Mouse (Mus musculus) kidney, adult 9 months (tissue): ENCODE data around the gene Tmprss6.

Experiments
- DNase-seq: peaks from one replicate; pipeline ENCODE4 v3.0.0; 2022

Tmprss6 gene

GRCm38 (mm10) chr15:78413083-78413718 is 55.2 kb downstream of the Tmprss6 start:
- no peak for DNase-seq

GRCm38 (mm10) chr15:78409570-78410052 is 58.8 kb downstream of the Tmprss6 start:
- peak; percentile 83 for DNase-seq

GRCm38 (mm10) chr15:78406293-78406934 is 62.0 kb downstream of the Tmprss6 start, which contains the start of gene Mpst:
Mpst (plus strand) TSS chr15:78406416.
- DNase-seq, result peak; percentile 95

- DNase-seq, result peak; percentile 99
Observed at GRCm38 (mm10) chr15:78405517-78406211, 62.8 kb downstream of the Tmprss6 start, which contains the start of gene Tst. Tst (minus strand) TSS chr15:78405907.

- no peak for DNase-seq
Observed at GRCm38 (mm10) chr15:78405098-78405497, 63.3 kb downstream of the Tmprss6 start.

- DNase-seq, result peak; percentile 90
Observed at GRCm38 (mm10) chr15:78403896-78404295, 64.5 kb downstream of the Tmprss6 start.

GRCm38 (mm10) chr15:78403301-78403741 is 65.1 kb downstream of the Tmprss6 start:
- DNase-seq, result peak; percentile 93

GRCm38 (mm10) chr15:78402423-78402822 is 66.0 kb downstream of the Tmprss6 start:
- DNase-seq, result peak; percentile 67

GRCm38 (mm10) chr15:78401921-78402320 is 66.5 kb downstream of the Tmprss6 start:
- peak; percentile 80 for DNase-seq

- DNase-seq, result no peak
Observed at GRCm38 (mm10) chr15:78401345-78401744, 67.1 kb downstream of the Tmprss6 start.

- DNase-seq, result peak; percentile 71
Observed at GRCm38 (mm10) chr15:78395478-78395962, 72.9 kb downstream of the Tmprss6 start, which contains the start of gene Tex33. Tex33 (minus strand) TSS chr15:78395912.

- DNase-seq, result no peak
Observed at GRCm38 (mm10) chr15:78390855-78391254, 77.6 kb downstream of the Tmprss6 start.
